Mouse (Mus musculus) v-Abl transformed pro-B cells (cell line): ENCODE results near the gene Btbd16.

Source experiments
- in situ Hi-C, 2 experiments: fragments of 400-800 bp; cut with MboI; formaldehyde crosslinking; loops; one replicate each; pipeline ENCODE4 v1.15.1; 2025; ENCODE audit not compliant: unreplicated experiment in 2 of 2

The Btbd16 gene

DNA sequence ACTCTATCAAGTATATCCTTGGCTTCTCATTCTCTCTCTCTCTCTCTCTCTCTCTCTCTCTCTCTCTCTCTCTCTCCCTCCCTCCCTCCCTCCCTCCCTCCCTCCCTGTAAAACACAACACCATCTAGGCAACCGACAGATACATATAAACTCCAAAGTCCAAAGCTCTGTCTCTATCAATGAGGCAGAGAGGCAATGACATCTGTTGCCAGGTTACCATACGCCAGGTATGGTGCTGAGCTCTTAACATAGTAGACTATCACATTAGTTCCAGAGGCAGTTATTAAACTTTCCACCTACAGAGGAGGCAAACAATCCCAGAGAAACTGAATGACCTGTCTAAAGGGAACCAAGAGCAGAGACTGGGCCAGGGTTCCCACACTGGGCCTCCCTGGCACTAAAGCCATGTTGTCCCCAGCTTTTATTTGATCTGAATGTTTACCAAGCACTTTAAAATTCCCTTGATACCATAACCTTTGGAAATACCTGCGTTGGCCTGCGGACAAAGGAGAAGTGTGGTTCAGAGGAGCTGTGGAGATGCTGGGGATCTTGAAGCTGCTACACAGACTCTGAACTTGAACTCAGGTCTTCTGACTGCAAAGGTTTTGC is 80.9 kb downstream of the Btbd16 start:
- in situ Hi-C loops: loop anchor here in 1 of 2 experiments (25.0 kb wide), 1 partner anchor 317 kb away; no protein-coding TSS in a partner anchor

DNA sequence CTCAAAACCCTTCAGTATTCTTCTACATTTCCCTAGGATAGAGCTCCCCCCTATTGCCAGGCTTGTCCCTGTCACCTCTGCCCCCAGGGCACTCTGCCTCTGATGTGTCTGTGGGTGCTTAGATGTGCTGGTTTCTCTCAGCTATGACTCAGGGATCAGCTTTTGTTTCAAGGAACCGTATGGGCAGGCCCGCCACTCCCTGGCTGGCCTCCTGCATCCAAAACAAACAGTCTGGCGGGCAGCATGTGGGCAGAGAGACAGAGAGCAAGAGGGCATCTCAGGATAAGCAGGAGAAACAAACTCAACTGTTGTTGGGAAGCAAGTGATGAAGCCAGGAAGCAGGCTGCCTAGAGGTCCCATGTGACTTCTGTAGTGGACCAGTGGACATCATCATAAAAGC is 81.8 kb downstream of the Btbd16 start:
- in situ Hi-C loops: loop anchor here in 1 of 2 experiments (25.0 kb wide), 1 partner anchor 318 kb away; no protein-coding TSS in a partner anchor

DNA sequence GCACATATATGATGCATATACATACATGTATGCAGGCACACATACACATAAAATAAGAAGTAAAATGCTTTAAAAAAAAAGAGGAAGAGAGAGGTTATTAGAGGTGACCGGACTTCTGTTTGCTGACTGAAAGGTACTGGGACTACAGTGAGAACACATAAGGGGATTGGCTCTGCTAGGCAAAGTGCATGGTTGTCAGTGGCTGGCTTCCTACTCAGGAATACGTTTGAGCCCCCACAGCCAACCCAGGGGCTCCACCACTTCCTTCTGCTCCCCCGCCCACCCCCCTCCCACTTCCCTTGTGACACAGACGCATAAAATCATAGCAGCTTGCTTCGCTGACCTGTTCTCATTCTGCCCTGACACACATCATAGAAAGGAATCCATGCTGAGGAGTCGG is 84.1 kb downstream of the Btbd16 start:
- in situ Hi-C loops: loop anchor here in 1 of 2 experiments (25.0 kb wide), 1 partner anchor 321 kb away; no protein-coding TSS in a partner anchor

DNA sequence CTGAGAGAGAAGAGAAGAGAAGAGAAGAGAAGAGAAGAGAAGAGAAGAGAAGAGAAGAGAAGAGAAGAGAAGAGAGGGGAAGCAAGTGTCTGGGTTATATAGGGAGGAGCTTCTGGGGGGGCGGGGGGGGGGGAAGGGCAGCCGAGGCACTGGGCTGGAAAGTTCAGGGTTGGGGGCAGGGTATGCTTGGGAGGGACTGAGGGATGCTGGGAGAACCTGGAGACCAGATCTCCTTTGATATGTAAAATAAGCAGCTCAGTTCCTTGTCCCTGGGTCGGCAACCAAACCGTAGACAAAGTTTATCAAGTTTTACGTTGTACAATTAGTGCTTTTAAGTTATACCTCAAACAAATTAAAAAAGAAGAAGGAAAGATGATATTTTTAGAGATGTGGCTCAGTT is 86.1 kb downstream of the Btbd16 start:
- in situ Hi-C loops: loop anchor here in 1 of 2 experiments (25.0 kb wide), 1 partner anchor 323 kb away; no protein-coding TSS in a partner anchor

DNA sequence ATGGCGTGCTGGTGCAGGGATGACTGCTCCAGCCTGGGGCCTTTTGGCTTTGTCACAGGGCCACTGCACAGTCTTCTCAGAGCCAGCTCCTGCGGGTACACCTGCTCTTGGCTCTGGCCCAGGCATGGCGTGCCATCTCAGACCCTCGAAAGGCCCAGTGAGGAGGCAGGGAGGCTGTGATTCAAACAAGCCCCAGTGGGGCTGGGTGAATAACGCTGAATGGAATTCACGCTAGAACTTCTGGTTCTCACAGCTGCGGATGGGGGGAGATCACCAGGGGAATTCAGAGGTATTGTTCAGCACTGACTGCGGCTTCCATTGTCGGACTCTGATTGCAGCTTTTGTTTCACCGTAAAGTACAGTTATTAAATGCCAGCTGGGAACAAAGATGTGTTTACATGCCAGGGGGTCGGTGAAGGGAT is 86.9 kb downstream of the Btbd16 start:
- in situ Hi-C loops: loop anchor here in 1 of 2 experiments (25.0 kb wide), 1 partner anchor 323 kb away; no protein-coding TSS in a partner anchor

DNA sequence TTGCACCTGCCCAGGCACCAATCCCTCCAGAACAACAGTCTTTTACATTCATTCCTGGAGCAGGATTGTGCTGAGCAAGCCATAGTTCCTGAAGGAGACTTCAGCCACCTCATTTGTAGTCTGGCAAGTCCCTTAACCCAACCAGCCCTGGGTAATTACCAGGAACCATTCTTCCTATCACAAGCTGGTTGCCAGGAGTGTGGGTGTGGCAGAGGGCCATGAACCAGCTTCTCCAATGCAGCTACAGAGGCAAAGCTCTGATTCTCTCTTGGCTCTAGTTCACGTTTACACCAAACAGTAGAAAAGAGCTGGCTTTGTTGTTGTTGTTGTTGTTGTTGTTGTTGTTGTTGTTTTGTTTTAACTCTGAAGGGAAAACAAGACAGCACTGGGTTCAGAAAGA is 88.6 kb downstream of the Btbd16 start:
- in situ Hi-C loops: loop anchor here in 1 of 2 experiments (25.0 kb wide), 1 partner anchor 325 kb away; no protein-coding TSS in a partner anchor

DNA sequence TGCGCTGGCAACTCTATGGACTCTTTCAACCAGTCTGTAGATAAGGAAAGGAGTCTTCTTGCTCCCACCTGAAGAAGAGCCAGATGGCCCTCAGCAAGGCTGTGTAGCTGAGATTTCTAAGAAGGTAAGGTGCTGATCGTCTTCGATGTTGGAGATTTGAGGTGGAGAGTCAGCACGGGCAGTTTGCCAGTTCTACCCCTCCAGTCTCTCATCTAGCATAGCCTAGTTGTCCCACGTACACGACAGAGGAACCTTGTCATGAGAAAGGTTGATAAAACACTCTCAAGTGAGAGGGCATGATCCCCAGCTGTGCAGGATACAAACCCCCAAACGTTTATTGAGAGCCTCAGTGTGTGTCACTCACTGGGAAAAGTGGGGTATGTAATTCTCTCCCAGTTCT is 90.8 kb downstream of the Btbd16 start:
- in situ Hi-C loops: loop anchor here in 1 of 2 experiments (25.0 kb wide), 1 partner anchor 327 kb away; no protein-coding TSS in a partner anchor

DNA sequence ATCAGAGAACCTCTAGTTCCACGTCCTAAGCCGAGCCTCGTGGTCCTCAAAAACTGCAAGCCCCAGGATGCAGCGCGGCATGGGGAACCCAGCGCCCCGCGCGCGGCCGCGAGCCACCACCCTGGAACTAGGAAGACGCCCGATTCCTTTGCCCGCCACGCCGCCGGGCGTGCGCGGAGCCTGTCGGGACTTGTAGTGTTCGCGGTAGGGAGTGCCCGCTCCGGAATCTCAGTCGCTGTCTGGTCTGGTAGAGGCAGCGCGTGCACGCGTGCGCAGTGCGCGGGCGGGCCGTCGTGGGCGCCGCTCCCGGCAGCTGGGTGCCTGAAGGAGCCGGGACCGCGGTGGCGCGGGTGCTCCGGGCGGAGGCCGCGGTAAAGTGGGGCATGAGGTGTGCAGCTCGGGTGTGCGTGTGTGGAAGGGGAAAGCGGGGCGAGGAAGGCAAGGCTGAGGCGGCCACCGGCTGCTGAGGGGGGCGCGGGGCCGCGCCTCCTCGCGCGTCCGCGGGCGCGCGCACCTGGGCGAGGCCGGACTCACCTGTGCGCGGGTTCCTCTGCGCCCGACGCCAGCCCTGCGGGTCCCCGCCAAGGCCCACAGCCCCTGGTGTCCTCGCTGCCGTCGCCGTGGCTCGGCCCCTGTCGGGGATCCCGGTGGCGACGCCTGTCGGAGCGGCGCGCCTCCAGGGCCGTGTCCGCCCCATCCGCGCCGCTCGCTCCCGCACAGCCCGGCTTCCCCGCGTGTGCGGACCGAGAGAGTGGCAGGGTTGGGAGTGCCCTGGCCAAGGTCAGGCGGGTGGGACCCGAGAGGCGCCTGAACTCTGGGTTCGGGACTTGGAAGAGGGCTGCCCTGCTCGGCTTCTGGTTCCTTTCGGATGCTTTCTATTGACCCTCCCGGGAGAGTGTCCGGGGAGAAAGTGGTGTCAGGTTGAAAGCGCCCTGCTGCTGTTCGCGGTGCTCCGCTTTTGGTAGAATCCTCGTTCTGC is 92.0 kb downstream of the Btbd16 start, which contains the start of gene Plekha1:
Plekha1 (plus strand) TSS at position 144 of the 979 bp plus-strand sequence.
- in situ Hi-C loops: loop anchor here in 1 of 2 experiments (25.0 kb wide), 1 partner anchor 329 kb away; no protein-coding TSS in a partner anchor

DNA sequence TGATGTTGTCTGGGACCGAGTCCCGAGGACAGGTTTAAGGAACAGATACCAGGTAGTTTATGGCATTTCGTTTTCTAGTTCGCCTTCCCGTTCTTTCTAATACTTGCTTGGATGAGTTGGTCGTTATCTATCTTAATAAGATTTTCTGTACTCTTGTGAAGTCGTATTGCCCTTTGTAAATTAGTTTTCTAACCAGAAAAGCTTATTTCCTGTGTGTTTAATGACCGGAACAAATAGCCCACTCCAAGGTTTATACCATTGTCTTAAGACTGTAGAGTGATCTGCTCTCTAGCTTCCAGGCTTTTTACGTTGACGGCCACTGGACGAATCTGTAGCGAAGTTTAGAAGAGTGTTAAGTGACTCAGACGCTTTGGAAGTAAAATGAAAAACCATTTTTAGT is 92.8 kb downstream of the Btbd16 start:
- in situ Hi-C loops: loop anchor here in 1 of 2 experiments (25.0 kb wide), 1 partner anchor 329 kb away; no protein-coding TSS in a partner anchor

DNA sequence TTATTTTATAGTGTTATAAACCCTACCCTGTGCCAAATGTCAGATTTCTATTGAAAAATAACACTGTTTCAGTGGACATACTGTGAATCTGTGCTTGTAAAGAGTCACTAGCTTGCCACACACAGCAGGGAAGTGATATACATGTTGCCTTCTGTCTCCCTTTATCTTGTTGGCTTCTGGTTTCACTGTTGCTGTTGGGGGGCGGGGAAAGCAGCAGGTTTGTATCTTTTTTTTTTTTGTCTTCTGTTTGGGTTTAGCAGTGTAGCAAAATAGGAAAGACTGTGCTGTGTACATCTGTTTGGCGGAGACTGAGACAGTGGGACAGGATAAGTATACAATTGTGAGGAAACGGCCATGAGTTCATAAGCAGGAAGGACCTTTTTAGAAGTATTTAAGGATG is 93.4 kb downstream of the Btbd16 start:
- in situ Hi-C loops: loop anchor here in 1 of 2 experiments (25.0 kb wide), 1 partner anchor 330 kb away; no protein-coding TSS in a partner anchor
